Mouse (Mus musculus): ENCODE measurements around the gene Stk24. TPM values are rescaled to one million over a fixed set of nuclear protein-coding genes. Genes with fewer than 3 reads are reported as not detected.
"Not testable (repeated sequence)": the region's sequence is repeated elsewhere in the genome, so short reads cannot be mapped to it uniquely, and the experiment has no call there.

Stk24 gene
- polyA plus RNA-seq (2017; shearing (Covaris generic)) = 10 to 100 TPM; 54.0 to 65.8 (median 54.6) TPM

DNA sequence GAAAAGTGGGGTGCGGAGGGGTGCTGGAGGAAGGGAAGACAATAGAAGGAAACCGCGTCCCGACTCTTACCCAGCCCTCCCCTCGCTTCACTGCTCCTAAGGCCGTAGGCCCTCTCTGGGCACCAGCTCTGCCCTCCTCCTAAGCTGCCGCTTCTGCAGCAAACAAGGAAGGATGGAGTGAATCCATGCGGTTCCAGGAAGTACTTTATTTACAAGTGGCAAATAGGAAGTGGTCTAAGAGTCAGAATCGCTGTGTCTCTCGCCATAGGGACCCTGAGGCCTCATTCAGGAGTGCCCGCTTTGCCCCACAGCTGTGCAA, at the start of gene Stk24:
Stk24 (minus strand) TSS at position 185 of the 319 bp plus-strand sequence.
- ATAC-seq = peak; percentile 3

GRCm38 (mm10) chr14:121428148-121428547, 48.3 kb upstream of the Stk24 start:
- no peak for ATAC-seq

GRCm38 (mm10) chr14:121426743-121427142, 46.9 kb upstream of the Stk24 start:
- peak; percentile 57 for ATAC-seq

DNA sequence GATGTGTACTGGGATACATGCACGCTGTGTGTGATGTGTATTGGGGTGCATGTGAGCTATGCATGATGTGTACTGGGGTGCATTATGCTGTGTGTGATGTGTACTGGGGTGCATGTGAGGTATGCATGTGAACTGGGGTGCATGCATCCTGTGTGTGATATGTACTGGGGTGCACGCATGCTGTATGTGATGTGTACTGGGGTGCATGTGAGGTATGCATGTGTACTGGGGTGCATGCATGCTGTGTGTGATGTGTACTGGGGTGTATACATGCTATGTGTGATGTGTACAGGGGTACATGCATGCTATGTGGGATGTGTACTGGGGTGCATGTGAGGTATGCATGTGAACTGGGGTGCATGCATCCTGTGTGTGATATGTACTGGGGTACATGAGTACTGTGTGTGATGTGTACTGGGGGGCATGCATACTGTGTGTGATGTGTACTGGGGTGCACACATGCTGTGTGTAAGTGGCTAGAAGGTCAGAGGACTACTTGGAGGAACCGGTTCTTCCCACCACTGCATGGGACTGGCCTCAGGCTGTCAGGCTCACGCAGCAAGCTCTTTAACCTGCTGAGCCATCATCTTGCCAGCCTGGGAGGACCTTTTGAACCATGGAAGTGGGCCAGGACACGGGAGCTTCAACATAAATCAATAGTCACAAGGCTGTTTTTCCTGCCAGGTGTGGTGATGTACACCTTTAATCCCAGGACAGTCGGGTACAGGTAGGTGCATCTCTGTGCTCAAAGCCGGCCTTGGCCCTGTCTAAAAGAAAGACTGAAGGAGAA, 45.4 kb upstream of the Stk24 start:
- no peak for ATAC-seq

DNA sequence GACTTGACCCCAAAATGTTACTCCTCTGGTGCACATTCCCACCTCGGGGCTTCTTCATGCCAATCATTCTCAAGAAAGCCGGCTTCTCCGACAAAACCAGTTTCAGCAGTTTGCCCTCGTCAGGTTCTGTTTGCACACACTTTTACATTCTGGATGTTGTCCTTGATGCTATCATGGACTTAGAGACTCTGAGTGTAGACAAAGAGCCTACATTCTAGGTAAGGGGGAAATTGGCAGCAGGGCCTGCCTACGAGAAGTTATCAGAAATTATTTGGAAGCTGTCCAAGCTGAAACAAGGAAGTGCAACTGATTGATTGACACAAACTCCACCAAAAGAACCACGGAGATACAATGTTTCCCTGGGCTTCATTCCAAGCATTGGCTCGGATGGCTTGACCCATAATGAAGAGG, 43.5 kb upstream of the Stk24 start:
- ATAC-seq = no peak

GRCm38 (mm10) chr14:121422664-121423340, 43.0 kb upstream of the Stk24 start:
- ATAC-seq = peak; percentile 47

DNA sequence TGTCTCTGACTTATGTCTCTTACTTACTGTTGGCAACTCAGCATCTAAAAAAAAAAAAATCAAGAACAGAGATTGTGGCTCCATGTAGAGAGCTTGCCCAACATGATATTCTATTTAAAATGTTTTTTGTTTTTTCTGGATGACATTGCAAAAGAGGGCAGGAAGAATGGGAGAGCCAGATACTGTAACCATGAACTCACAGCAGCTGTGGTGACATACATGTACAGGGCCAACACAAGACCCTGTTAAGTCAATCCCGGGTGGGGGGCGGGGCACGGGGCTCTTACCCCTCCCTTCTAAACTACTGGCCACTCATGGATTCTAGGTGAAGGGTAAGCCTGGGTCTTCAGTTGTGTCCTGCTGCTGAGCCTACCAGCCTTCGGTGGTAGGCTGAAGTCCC, 42.2 kb upstream of the Stk24 start:
- ATAC-seq = no peak

GRCm38 (mm10) chr14:121417594-121417993, 37.8 kb upstream of the Stk24 start:
- ATAC-seq = no peak

- peak; percentile 77 for ATAC-seq
These were observed 37.0 kb upstream of the Stk24 start for GRCm38 (mm10) chr14:121416626-121417319.

- ATAC-seq = no peak
These were observed 34.9 kb upstream of the Stk24 start for GRCm38 (mm10) chr14:121414635-121415241.

DNA sequence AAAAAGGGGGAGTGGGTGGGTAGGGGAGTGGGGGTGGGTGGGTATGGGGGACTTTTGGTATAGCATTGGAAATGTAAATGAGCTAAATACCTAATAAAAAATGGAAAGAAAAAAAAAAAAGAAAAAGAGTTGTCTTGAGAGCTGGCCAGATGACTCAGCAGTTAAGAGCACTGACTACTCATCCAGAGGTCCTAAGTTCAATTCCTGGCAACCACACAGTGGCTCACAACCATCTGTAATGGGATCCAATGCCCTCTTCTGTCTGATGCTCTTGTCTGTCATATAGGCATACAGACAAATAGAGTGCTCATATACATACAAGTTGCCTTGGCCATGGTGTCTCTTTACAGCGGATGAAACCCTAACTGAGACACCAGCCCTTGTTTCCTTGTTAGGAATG, 33.9 kb upstream of the Stk24 start:
- ATAC-seq = not testable (repeated sequence)

DNA sequence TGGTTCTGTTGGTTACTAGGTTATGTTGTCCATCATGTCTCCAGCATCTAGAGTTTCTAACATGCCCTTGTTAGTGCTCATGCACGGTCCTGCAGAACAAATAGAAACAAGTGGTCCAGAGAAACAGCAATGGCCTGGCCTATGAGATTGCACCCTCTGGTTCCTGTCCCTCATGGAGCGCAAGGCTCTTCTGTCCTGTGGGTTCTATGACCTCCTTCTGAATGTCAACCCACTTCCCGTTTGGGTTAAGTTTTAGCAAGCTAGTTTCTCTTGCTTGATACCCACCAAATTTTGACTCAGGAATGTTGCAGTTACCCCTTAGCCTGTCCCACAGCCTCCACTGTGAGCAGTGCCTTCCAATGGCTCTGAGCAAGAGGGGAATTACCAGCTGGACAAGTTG, 29.1 kb upstream of the Stk24 start:
- ATAC-seq = peak; percentile 62

GRCm38 (mm10) chr14:121406943-121407342, 27.1 kb upstream of the Stk24 start:
- no peak for ATAC-seq

- ATAC-seq = no peak
These were observed 25.7 kb upstream of the Stk24 start for GRCm38 (mm10) chr14:121405546-121405945.

GRCm38 (mm10) chr14:121405120-121405519, 25.3 kb upstream of the Stk24 start:
- ATAC-seq = peak; percentile 90

- no peak for ATAC-seq
These were observed 19.9 kb upstream of the Stk24 start for GRCm38 (mm10) chr14:121399676-121400075.

DNA sequence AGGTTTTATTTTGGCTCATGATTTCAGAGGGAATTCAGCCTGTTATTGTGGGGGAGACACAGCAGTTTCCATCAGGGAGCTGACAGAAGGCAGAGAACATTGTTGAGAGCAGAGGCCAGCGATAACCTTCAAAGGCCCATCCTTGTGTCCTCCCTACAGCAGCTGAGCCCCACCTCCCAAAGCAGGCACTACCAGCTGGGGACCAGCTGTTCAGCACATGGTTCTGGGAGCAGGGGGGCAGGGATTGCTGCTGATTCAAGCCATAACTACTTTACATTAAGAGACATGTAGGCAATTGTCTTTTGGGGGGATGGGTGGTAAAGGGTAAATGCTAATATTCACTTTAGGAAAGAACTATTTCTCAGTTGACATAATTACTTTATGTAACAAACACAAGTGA, 17.7 kb upstream of the Stk24 start:
- no peak for ATAC-seq

DNA sequence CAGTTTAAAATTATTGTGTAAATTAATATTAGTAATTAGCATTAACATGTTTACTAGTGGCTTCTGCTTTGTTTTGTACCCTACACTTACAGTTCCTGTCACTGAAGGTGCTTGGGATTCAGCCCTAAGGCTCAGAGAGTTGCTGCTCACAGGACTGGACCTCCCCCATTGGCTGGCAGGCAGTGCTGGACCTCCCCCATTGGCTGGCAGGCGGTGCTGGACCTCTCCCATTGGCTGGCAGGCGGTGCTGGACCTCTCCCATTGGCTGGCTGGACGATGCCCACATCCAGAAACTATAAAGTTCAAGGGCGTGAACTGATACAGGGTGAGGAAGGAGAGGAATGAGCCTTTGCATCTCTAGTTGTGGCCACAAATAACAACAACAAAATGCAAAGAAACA, 15.3 kb upstream of the Stk24 start:
- no peak for ATAC-seq

DNA sequence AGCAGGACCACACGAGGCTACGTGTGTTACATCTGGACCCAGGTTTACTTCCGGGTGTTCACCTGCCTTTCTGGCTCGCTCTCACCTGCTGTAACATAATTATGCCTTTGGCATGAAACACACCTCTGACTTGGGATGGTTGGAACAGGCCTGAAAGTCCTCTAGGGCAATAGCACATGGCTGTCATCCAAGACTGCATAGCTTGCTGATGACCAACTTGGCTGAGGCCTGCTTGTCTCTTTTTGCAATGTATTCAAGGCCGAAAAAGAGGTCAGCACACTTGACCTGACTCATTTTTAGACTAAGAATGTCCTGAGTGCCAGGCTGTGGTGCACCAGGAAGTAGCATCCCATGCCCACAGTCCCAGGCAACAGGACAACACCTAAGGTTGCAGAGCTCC, 12.1 kb upstream of the Stk24 start:
- no peak for ATAC-seq

DNA sequence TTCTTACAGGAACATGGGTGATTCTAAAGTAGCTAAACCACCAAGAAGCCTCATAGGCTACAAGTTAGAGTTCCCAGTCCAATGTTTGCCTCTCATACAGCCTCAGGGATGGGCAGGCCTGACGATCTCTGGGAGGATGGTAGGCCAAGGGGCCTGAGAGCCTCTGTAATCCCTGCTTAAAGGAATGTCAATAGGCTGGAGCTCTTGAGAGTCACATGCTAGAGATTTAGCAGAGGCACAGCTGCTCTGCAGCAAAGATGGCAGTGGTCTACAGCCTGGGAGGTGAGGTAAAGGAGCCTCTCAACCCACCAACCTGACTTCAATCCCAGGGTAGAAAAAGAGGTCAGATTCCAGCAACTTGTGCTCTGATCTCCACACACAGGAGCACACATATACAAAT, 7.9 kb upstream of the Stk24 start:
- ATAC-seq = no peak

GRCm38 (mm10) chr14:121385440-121385839, 5.6 kb upstream of the Stk24 start:
- no peak for ATAC-seq

DNA sequence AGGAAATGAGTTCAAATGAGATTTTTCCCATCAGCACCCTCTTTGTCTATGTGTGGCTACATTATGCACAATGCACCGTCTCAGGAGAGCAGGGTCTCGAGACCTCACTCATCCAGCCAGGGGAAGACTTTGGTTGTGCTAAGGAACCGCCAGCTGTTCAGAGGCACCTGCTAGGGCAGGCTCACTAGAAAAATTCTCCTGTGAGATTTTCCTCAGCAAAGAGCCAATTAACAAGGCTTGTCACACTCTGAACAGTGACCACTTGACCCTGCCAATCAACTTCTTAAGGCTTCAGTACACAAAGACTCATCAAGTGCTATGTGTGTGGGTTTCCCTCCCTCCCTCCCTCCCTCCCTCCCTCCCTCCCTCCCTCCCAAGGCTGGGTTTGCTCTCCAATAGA, 4.0 kb upstream of the Stk24 start:
- no peak for ATAC-seq

DNA sequence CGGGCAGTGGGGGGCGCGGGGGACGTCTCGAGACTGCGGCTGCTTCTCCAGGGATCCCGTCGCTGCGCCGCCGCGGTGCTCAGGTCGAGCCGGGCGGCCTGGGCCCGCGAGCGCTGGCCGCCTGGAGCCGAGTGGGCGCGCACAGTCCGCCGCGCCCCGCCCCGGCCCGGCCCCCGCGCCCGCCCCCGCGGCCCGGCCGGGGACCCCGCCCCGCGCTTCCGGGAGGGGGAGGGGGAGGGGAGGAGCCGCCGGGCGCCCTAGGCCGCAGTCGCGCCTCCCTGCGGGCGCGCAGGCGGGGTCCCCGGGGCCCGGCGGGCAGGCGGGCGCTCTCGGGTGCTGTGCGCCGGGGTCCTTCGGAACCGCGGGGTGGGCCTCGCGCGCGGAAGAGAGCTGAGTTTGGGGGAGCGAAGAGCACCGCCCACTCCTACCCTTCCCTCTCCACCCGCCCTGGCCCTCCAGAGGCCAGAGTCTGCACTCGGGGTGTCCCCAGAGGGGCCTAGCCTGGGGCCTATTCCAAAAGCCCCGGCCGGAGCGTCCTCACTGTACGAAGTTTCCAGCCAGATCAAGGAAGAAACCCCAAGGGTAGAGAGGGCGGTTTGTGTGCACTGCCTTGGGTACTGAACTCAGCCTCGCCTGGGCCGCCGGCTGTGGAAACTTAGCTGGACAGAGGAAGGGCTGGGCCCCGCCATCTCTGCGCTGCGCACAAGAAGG, 540 bp downstream of the Stk24 start:
- peak; percentile 56 for ATAC-seq
